Mouse (Mus musculus) lung, adult 2 months (tissue): ENCODE data around the gene Usp35. TPM values are rescaled to one million over a fixed set of nuclear protein-coding genes. Genes with fewer than 3 reads are reported as not detected.

ENCODE experiments used
- DNase-seq: peaks from one replicate; pipeline ENCODE4 v3.0.0; 2022
- H3K4me1 ChIP-seq: fragments of 200-500 bp; 2 replicates; pipeline ENCODE4 v1.6.1; 2011; ENCODE audit warnings: low read length; ENCODE audit not compliant: control insufficient read depth, insufficient read depth
- H3K4me3 ChIP-seq: fragments of 200-500 bp; replicated peaks from 2 replicates; pipeline ENCODE3; 2011; ENCODE audit warnings: low read depth, mild to moderate bottlenecking, control low read depth, low read length; ENCODE audit errors: extremely low read depth
- CTCF ChIP-seq: fragments of 200-500 bp; IDR thresholded peaks from 2 replicates; pipeline ENCODE4 v1.5.1; 2011; ENCODE audit warnings: mild to moderate bottlenecking, low read length, control low read depth; ENCODE audit not compliant: insufficient read depth
- POLR2A ChIP-seq: fragments of 200-500 bp; IDR thresholded peaks from 2 replicates; pipeline ENCODE4 v1.6.1; 2011; ENCODE audit warnings: low read depth, mild to moderate bottlenecking, control low read depth, low read length, borderline replicate concordance; ENCODE audit errors: extremely low read depth
- WGBS: fragments of 180-500 bp; shearing (Covaris S2); methylation state at CpG from one replicate; pipeline ENCODE4 v1.1.7; 2018; 5-methylcytosine and 5-hydroxymethylcytosine counted together
- polyA plus RNA-seq: library from polyadenylated mRNA; depleted of rRNA; stranded (reverse); fragments of >200 nt; gene quantifications from 2 replicates; pipeline ENCODE4 v1.2.3, GENCODE M21; 2012

Usp35 gene
- polyA plus RNA-seq, 1 experiment, result 9.2 TPM

- peaks cover 22% of the 10 kb centered on the region for H3K4me1 ChIP-seq
- 67% methylated on average over 3 of the region's 3 CpGs for WGBS
- H3K4me3 ChIP-seq, result no peak overlapping the region
- DNase-seq, result no peak
- TF ChIP-seq POLR2A (no peak), CTCF (no peak)
Measured at GRCm38 (mm10) chr7:97357840-97358239, 26.0 kb upstream of the Usp35 start.

GRCm38 (mm10) chr7:97356875-97357276 is 25.1 kb upstream of the Usp35 start:
- H3K4me1 ChIP-seq, result peaks cover 22% of the 10 kb centered on the region
- 36% methylated on average over 5 of the region's 5 CpGs for WGBS
- DNase-seq, result peak; percentile 63
- H3K4me3 ChIP-seq, result no peak overlapping the region
- TF ChIP-seq CTCF, result no peak
- peak; percentile 9; the same call in 1 of the 2 replicates for TF ChIP-seq POLR2A

- TF ChIP-seq POLR2A (no peak), CTCF (no peak)
- DNase-seq, result no peak
- WGBS, result 30% methylated on average over 5 of the region's 5 CpGs
- Histone ChIP-seq H3K4me3 (no peak overlapping the region), H3K4me1 (peaks cover 22% of the 10 kb centered on the region)
Measured at GRCm38 (mm10) chr7:97356253-97356652, 24.4 kb upstream of the Usp35 start.

GRCm38 (mm10) chr7:97355068-97355841 is 23.4 kb upstream of the Usp35 start:
- H3K4me1 ChIP-seq, result peaks cover 22% of the 10 kb centered on the region
- no peak overlapping the region for H3K4me3 ChIP-seq
- peak; percentile 40; the same call in 1 of the 2 replicates for TF ChIP-seq POLR2A
- no peak for TF ChIP-seq CTCF
- DNase-seq, result peak; percentile 59
- 28% methylated on average over 13 of the region's 13 CpGs for WGBS

GRCm38 (mm10) chr7:97353356-97353755 is 21.5 kb upstream of the Usp35 start:
- Histone ChIP-seq H3K4me1 (peaks cover 22% of the 10 kb centered on the region), H3K4me3 (no peak overlapping the region)
- TF ChIP-seq CTCF (no peak), POLR2A (no peak)
- WGBS, result 92% methylated on average over 6 of the region's 6 CpGs
- DNase-seq, result no peak

- Histone ChIP-seq H3K4me3 (no peak overlapping the region), H3K4me1 (peaks cover 17% of the 10 kb centered on the region)
- TF ChIP-seq CTCF (no peak), POLR2A (no peak)
- 84% methylated on average over 11 of the region's 11 CpGs for WGBS
- no peak for DNase-seq
Measured at GRCm38 (mm10) chr7:97351792-97352513, 20.1 kb upstream of the Usp35 start.

GRCm38 (mm10) chr7:97350891-97351290 is 19.1 kb upstream of the Usp35 start:
- Histone ChIP-seq H3K4me3 (no peak overlapping the region), H3K4me1 (peaks cover 14% of the 10 kb centered on the region)
- TF ChIP-seq CTCF, result no peak
- no peak for TF ChIP-seq POLR2A
- 91% methylated on average over 5 of the region's 5 CpGs for WGBS
- DNase-seq, result no peak

GRCm38 (mm10) chr7:97349438-97349837 is 17.6 kb upstream of the Usp35 start:
- 93% methylated on average over 6 of the region's 6 CpGs for WGBS
- no peak for TF ChIP-seq POLR2A
- no peak for TF ChIP-seq CTCF
- no peak for DNase-seq
- H3K4me3 ChIP-seq, result no peak overlapping the region
- H3K4me1 ChIP-seq, result peaks cover 5% of the 10 kb centered on the region; the same call in 1 of the 2 replicates

GRCm38 (mm10) chr7:97348836-97349235 is 17.0 kb upstream of the Usp35 start:
- Histone ChIP-seq H3K4me1 (0 out of 2 replicates have a peak, but pooled peaks cover 3% of the 10 kb centered on the region), H3K4me3 (no peak overlapping the region)
- TF ChIP-seq POLR2A (no peak), CTCF (no peak)
- DNase-seq, result no peak
- 88% methylated on average over 5 of the region's 5 CpGs for WGBS

- 0 out of 2 replicates have a peak, but pooled peaks cover 4% of the 10 kb centered on the region for H3K4me1 ChIP-seq
- 90% methylated on average over 3 of the region's 3 CpGs for WGBS
- DNase-seq, result no peak
- H3K4me3 ChIP-seq, result no peak overlapping the region
- no peak for TF ChIP-seq POLR2A
- TF ChIP-seq CTCF, result no peak
Measured at GRCm38 (mm10) chr7:97348318-97348717, 16.5 kb upstream of the Usp35 start.
